Mouse (Mus musculus) cerebellum, adult 8-10 months (tissue): Measurements from ENCODE around the gene Was.
A peak's percentile ranks its signal among the peaks of the same experiment; 100 is the strongest.
"Not testable (repeated sequence)": the region's sequence is repeated elsewhere in the genome, so short reads cannot be mapped to it uniquely, and the experiment has no call there.

Experiments used
- DNase-seq: peaks from one replicate; pipeline ENCODE4 v3.0.0; 2022

Gene Was

DNA sequence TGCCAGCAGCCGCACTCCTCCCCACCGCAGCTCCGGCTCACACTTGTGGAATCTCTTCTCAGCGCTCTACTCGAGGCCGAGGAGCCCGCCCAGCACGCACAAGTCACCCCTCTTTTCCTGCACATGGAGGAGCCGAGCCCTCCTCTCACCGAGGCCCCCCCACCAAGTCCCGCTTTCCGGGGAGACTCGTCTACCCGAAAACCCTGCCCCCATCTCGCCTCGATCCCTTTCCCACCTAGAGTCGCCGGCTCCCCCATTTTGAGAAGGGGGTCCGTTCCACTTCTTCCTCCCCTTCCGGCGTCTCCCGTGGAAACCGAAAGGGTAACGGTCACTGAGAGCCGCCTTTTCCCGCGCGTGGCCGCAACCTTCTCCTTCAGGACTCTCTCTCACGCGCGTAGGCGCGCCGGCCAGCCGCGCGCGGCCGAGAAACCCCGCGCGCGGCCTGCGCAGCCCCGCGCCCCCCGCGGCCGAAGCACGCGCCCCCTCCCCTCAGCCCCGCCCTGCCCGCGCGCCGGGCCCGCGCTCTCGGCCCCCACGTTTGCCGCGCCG is 16.3 kb downstream of the Was start:
- peak; percentile 29 for DNase-seq

GRCm38 (mm10) chrX:8069166-8069565 is 21.1 kb downstream of the Was start:
- DNase-seq = no peak

DNA sequence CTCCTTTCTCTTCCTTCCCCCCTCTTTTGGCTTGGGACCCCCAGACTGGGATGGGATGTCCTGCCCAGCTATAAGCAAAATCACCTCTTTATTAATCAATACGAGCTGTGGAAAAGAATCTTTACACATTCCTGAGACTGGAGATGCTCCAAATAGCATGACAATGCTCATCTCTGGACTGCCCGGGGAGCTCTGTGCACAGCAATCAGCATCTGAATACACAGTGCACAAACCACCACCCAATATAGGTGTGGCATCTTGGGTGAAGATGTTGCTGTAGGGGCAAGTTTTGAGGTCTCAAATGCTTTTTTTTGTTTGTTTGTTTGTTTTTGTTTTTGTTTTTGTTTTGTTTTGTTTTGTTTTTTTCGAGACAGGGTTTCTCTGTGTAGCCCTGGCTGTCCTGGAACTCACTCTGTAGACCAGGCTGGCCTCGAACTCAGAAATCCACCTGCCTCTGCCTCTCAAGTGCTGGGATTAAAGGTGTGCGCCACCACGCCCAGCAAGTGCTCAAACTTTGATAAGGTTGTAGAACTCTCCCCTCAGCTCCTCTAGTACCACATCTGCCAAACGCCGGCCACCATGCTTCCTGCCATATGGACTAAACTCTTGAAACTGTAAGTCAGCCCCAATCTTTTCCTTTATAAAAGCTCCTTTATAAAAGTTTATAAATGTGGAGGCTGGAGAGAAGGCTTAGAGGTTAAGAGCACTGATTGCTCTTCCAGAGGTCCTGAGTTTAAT is 39.1 kb downstream of the Was start:
- DNase-seq = not testable (repeated sequence)

- no peak for DNase-seq
These were observed 57.3 kb downstream of the Was start for GRCm38 (mm10) chrX:8033009-8033408.
